Mouse (Mus musculus) monocyte, adult 2 months (primary cell): Measurements from ENCODE around the gene Fbxo21.

Experiments
- DNase-seq, 2 experiments: peaks; one replicate each; pipeline ENCODE4 v3.0.0; 2022; ENCODE audit warnings: low spot score in 2 of 2, low read depth in 1 of 2

Gene Fbxo21

GRCm38 (mm10) chr5:117979082-117979481 lies 2.6 kb downstream of the Fbxo21 start:
- no peak for DNase-seq

GRCm38 (mm10) chr5:117980921-117981320 lies 4.4 kb downstream of the Fbxo21 start:
- no peak for DNase-seq

GRCm38 (mm10) chr5:117981943-117982342 lies 5.4 kb downstream of the Fbxo21 start:
- no peak for DNase-seq

GRCm38 (mm10) chr5:117986327-117986726 lies 9.8 kb downstream of the Fbxo21 start:
- no peak for DNase-seq

- DNase-seq, result no peak
Measured at GRCm38 (mm10) chr5:117987891-117988290, 11.4 kb downstream of the Fbxo21 start.

GRCm38 (mm10) chr5:117988367-117988766 lies 11.8 kb downstream of the Fbxo21 start:
- no peak for DNase-seq

GRCm38 (mm10) chr5:117989773-117990172 lies 13.2 kb downstream of the Fbxo21 start:
- no peak for DNase-seq

GRCm38 (mm10) chr5:117990957-117991356 lies 14.4 kb downstream of the Fbxo21 start:
- no peak for DNase-seq

- DNase-seq, result no peak
Measured at GRCm38 (mm10) chr5:117993550-117993949, 17.0 kb downstream of the Fbxo21 start.

GRCm38 (mm10) chr5:117995372-117995901 lies 18.9 kb downstream of the Fbxo21 start:
- DNase-seq, result no peak

- DNase-seq, result no peak
Measured at GRCm38 (mm10) chr5:117995911-117996310, 19.4 kb downstream of the Fbxo21 start.

GRCm38 (mm10) chr5:117996581-117996980 lies 20.1 kb downstream of the Fbxo21 start:
- no peak for DNase-seq

GRCm38 (mm10) chr5:117997434-117997970 lies 21.0 kb downstream of the Fbxo21 start:
- no peak for DNase-seq

- DNase-seq, result no peak
Measured at GRCm38 (mm10) chr5:117999061-117999460, 22.5 kb downstream of the Fbxo21 start.

- DNase-seq, result no peak
Measured at GRCm38 (mm10) chr5:117999584-117999983, 23.1 kb downstream of the Fbxo21 start.

GRCm38 (mm10) chr5:118002059-118002458 lies 25.5 kb downstream of the Fbxo21 start:
- peak in 1 of 2 experiments; percentile 10 for DNase-seq

- DNase-seq, result no peak
Measured at GRCm38 (mm10) chr5:118004619-118005018, 28.1 kb downstream of the Fbxo21 start.

GRCm38 (mm10) chr5:118005728-118006127 lies 29.2 kb downstream of the Fbxo21 start:
- DNase-seq, result no peak

- no peak for DNase-seq
Measured at GRCm38 (mm10) chr5:118008344-118008743, 31.8 kb downstream of the Fbxo21 start.

- DNase-seq, result no peak
Measured at GRCm38 (mm10) chr5:118010872-118011271, 34.3 kb downstream of the Fbxo21 start.

- DNase-seq, result no peak
Measured at GRCm38 (mm10) chr5:118011796-118012195, 35.3 kb downstream of the Fbxo21 start.

- DNase-seq, result no peak
Measured at GRCm38 (mm10) chr5:118015028-118015427, 38.5 kb downstream of the Fbxo21 start.

GRCm38 (mm10) chr5:118015669-118016068 lies 39.1 kb downstream of the Fbxo21 start:
- no peak for DNase-seq
